Mouse (Mus musculus): ENCODE data around the gene Phf3.
"Not testable (repeated sequence)": the region's sequence is repeated elsewhere in the genome, so short reads cannot be mapped to it uniquely, and the experiment has no call there.

The Phf3 gene

DNA sequence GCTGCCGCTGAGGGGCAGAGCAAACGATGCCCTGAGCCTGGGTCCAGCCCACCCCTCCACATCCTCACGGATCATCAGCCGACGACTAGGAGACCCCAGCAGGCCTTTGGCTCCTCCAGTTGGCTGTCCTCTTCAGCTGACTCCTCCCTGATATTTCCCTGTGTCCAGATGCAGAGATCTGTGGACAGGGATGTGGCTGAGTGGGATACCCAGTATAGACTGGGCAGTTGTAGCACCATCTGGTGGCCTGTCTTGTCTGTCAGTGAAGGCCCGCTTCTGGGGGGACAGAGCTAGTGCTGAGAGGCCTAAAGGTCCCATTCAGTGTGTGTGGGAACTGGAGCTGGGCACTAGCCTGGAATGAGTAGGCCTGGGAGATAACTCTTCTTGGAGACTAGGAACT, 101.9 kb downstream of the Phf3 start:
- no peak for DNase-seq (ENCODE audit: low spot score in 2 of 2)

DNA sequence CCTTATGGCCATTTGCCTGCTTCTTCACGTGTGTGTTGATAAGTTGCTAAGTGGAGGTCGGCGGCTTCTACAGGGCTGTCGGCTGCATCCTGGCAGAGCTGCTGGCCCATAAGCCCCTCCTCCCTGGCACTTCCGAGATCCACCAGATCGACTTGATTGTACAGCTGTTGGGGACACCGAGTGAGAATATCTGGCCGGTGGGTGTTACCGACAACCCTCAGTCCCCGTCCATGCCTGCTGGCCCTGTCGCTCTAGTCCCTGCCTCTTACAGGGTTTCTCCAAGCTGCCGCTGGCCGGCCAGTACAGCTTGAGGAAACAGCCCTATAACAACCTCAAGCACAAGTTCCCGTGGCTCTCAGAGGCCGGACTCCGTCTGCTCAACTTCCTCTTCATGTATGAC, 103.1 kb downstream of the Phf3 start:
- DNase-seq (ENCODE audit: low spot score in 2 of 2) = not testable (repeated sequence)

DNA sequence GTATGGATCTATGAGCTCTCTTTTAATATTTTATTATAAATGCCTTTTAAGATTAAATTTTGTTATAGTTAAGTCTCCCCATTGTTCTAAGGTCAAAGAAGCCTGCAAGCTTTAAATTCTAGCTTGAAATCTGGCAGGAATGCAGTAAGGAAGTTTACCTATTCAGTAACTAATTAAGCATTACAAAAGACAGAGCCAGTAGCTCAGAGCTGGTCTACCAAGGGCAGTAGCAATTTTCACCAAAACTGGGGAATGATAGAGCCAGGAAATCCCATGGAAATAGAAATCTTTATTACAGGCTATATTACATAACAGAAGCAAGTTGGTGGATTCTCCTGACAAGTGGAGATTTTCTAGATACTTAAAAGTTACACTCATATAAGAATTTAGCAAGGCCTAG, 116.9 kb downstream of the Phf3 start:
- DNase-seq (ENCODE audit: low spot score in 2 of 2) = no peak

DNA sequence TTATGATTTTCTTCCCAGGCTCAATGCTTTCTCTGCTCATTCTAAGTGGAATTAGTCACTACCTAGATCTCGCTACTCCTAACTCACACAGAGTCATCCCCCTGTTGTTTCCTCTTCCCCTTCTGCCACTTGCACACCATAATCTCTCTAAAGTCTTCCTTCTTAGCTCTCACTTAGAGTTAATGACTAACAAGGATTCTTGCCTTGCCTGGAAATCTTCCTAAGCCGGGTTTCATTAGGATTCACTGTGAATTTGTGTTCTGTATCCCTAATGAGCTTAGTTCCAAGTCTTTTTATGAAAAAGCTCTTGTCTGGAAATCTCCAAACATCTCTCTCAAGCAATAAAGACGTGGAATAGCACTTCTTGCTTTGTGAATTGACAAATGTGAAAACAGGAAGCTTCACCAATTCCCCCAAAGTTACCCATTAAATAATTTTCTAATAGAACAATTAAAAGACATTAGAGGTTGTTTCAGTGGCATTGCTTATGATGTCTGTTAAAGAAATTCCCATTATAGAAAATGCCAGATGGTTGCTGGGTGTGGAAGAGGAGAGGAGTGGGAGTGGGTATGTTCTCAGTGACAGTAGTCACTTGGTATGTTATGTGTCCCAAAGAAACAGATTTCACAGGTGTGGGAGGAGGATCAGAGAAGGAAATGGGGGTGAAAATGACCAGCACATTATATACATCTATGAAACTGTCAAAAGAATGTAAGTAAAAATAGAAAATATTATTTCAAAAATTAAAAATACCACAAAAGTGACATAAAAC, 118.1 kb downstream of the Phf3 start:
- DNase-seq (ENCODE audit: low spot score in 2 of 2) = no peak
